Mouse (Mus musculus) heart, postnatal 0 days (tissue): ENCODE results near the gene Gm17387.

Source experiments
- CTCF ChIP-seq: IDR thresholded peaks from 2 replicates; pipeline ENCODE4 v1.5.1; 2016; ENCODE audit warnings: antibody characterized with exemption, control low read depth, low read depth
- EP300 ChIP-seq: IDR thresholded peaks from 2 replicates; pipeline ENCODE4 v1.6.1; 2016; ENCODE audit warnings: antibody characterized with exemption, low read depth

DNA sequence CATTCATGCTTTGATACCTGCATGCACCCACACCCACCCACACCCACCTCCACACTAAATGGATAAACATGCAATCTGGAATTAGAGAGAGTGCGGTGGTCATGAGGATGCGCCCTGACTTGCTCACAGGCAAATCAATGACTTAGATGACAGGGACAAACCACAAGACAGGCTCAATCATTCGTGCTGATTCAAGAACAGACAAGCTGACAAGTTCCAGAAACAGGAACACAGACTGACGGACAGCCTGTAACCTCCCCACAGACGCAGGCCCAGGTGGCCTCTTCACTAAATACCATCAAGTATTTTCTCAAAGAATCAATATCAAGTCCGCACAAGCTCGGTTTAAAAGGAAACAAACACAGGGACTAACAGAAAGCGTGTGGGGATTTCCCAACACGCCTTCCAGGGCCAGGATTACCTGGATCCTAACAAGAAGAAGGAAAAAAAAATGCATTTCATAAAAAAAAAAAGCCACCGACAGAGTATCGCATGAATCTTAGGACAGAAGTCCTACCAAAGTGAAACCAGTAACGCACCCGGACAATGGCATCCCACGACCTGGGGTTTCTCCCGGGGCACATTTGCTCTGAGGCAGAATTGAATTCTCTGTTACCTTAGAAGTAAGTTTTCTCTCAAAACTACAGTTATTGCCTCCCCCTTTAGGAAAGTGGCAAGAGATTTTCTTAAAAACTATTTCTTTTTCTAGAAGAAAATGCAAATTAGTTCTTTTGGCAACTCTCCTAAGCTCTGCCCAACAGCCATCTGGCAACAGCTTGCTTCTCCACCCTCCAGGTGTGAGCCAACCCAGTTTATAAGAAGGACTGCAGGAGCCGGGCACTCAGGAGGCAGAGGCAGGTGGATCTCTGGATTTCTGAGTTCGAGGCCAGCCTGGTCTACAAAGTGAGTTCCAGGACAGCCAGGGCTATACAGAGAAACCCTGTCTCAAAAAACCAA is 41.5 kb upstream of the Gm17387 start:
- TF ChIP-seq CTCF: no peak
- no peak for TF ChIP-seq EP300
